Mouse (Mus musculus) ES-Bruce4 (cell line): ENCODE measurements at regions not wholly inside any gene's neighbourhood (a gene's known extent, or its start where the extent isn't known, plus 50 kb on each side); places are given as distances from the start of the nearest gene placed in this dataset.

Experiments used
- CTCF ChIP-seq: IDR thresholded peaks from one replicate; pipeline ENCODE4 v1.8.1; 2011; ENCODE audit warnings: low read depth, low read length
- EP300 ChIP-seq: IDR thresholded peaks from 2 replicates; pipeline ENCODE4 v1.6.1; 2011; ENCODE audit warnings: low read depth, low read length; ENCODE audit not compliant: insufficient read depth
- POLR2A ChIP-seq: IDR thresholded peaks from one replicate; pipeline ENCODE4 v1.8.1; 2011; ENCODE audit warnings: low read length; ENCODE audit not compliant: insufficient read depth

DNA sequence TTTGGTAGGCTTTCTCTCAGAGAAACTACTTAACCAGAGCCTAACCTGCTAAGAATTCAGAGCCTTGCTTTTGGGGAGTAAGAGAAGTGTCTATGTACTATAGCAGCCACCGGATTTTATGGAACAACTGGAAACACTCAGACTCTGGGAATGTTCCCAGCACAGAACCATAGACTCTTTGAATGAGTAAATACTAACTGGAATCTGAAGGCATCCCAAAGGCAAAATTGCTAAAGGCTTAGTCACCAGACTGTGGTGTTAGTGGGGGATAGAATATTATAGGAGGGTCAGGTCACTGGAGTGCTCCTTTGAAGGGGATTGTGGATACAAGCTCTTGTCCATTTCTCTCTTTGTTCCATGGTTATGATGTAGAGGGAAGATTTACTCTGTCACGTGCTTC is 427.4 kb downstream of the Fam198b start:
- TF ChIP-seq POLR2A, result no peak
- no peak for TF ChIP-seq EP300
- no peak for TF ChIP-seq CTCF
